Mouse (Mus musculus) intestine, embryonic 16.5 days (tissue): ENCODE results near the gene Nynrin. TPM values are rescaled to one million over a fixed set of nuclear protein-coding genes. Genes with fewer than 3 reads are reported as not detected.

ENCODE experiments used
- ATAC-seq: fragments of 200-750 bp; cut with Nextera tagmentation; 2 replicates; pipeline ENCODE4 v1.8.0; 2017; ENCODE audit warnings: moderate TSS enrichment, moderate library complexity
- H3K27ac ChIP-seq: fragments of 300-500 bp; sonication (generic); 2 replicates; pipeline ENCODE4 v1.5.1; 2014; ENCODE audit warnings: mild to moderate bottlenecking, low read length
- H3K27me3 ChIP-seq: fragments of 300-500 bp; sonication (generic); replicated peaks from 2 replicates; pipeline ENCODE4 v1.6.1; 2014; ENCODE audit warnings: low read length, control low read depth, mixed read lengths; ENCODE audit not compliant: control insufficient read depth, insufficient read depth
- H3K36me3 ChIP-seq: fragments of 300-500 bp; sonication (generic); 2 replicates; pipeline ENCODE4 v1.6.1; 2014; ENCODE audit warnings: low read length, control low read depth; ENCODE audit not compliant: control insufficient read depth, insufficient read depth
- H3K4me1 ChIP-seq: fragments of 300-500 bp; sonication (generic); 2 replicates; pipeline ENCODE4 v1.6.1; 2014; ENCODE audit warnings: low read length, control low read depth, mixed read lengths; ENCODE audit not compliant: control insufficient read depth, insufficient read depth
- H3K4me2 ChIP-seq: fragments of 300-500 bp; sonication (generic); 2 replicates; pipeline ENCODE4 v1.6.1; 2014; ENCODE audit warnings: low read depth, low read length, control low read depth
- H3K4me3 ChIP-seq: fragments of 300-500 bp; sonication (generic); 2 replicates; pipeline ENCODE4 v1.5.1; 2014; ENCODE audit warnings: mild to moderate bottlenecking, low read length
- H3K9ac ChIP-seq: fragments of 300-500 bp; sonication (generic); 2 replicates; pipeline ENCODE4 v1.6.1; 2014; ENCODE audit warnings: low read depth, low read length
- H3K9me3 ChIP-seq: fragments of 300-500 bp; sonication (generic); 2 replicates; pipeline ENCODE4 v1.6.1; 2016; ENCODE audit warnings: low read length, control low read depth; ENCODE audit not compliant: control insufficient read depth
- WGBS: fragments of 180-500 bp; shearing (Covaris S2); extraction: QIAGEN DNeasy Blood & Tissue Kit; methylation state at CpG from one replicate; pipeline ENCODE4 v1.1.7; 2014; 5-methylcytosine and 5-hydroxymethylcytosine counted together
- polyA plus RNA-seq: library from polyadenylated mRNA; unstranded; fragments of >200 nt; fragmentation: Nextera tagmentation; extraction: Ambion mirVana; gene quantifications from 2 replicates; pipeline ENCODE4 v1.2.1, GENCODE M21; 2015

Gene Nynrin
- polyA plus RNA-seq, 1 experiment from 2014 or later = 12.6 TPM

DNA sequence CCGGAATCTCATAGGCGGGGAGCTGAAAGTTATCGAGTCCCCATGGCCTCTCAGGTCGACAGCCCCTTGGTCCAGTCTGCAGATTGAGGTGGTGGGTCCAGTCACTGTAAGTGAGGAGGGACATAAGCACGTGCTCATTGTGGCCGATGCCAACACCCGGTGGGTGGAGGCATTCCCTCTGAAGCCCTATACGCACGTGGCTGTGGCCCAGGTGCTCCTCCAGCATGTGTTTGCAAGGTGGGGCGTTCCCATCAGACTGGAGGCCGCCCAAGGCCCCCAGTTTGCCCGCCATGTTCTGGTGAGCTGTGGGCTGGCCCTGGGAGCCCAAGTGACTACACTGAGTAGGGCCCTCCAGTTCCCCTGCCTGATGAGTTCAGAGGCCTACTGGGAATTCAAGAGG lies 18.2 kb downstream of the Nynrin start:
- 88% methylated on average over 12 of the region's 12 CpGs for WGBS
- Histone ChIP-seq H3K27me3 (no peaks in the 10 kb centered on the region), H3K9me3 (no peaks in the 10 kb centered on the region), H3K4me2 (no peak overlapping the region), H3K4me3 (no peak overlapping the region), H3K36me3 (peaks cover 32% of the 10 kb centered on the region), H3K27ac (no peak overlapping the region), H3K9ac (no peak overlapping the region), H3K4me1 (peaks cover 7% of the 10 kb centered on the region; the same call in 1 of the 2 replicates)
- no peak for ATAC-seq

DNA sequence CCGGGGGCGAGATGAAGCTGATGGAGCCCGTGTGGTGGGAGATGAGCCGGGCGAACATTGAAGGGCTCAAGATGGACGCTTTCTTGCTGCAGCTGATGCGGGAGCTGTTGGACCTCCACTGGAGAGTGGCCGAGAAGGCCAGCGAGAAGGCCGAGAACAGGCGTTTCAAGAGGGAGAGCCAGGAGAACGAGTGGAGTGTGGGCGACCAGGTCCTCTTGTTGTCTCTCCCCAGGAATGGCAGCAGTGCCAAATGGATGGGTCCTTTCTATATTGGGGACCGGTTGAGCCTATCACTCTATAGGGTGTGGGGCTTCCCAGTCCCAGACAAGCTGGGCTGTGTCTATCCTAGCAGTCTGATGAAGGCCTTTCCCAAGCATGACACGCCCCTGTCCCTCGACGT lies 18.7 kb downstream of the Nynrin start:
- Histone ChIP-seq H3K9me3 (no peaks in the 10 kb centered on the region), H3K4me2 (no peak overlapping the region), H3K36me3 (peaks cover 32% of the 10 kb centered on the region), H3K27me3 (no peaks in the 10 kb centered on the region), H3K4me3 (no peak overlapping the region), H3K27ac (no peak overlapping the region), H3K4me1 (peaks cover 7% of the 10 kb centered on the region; the same call in 1 of the 2 replicates), H3K9ac (no peak overlapping the region)
- ATAC-seq = 0 out of 2 replicates have a peak, but pooled peaks have one; percentile 29
- 89% methylated on average over 17 of the region's 17 CpGs for WGBS

DNA sequence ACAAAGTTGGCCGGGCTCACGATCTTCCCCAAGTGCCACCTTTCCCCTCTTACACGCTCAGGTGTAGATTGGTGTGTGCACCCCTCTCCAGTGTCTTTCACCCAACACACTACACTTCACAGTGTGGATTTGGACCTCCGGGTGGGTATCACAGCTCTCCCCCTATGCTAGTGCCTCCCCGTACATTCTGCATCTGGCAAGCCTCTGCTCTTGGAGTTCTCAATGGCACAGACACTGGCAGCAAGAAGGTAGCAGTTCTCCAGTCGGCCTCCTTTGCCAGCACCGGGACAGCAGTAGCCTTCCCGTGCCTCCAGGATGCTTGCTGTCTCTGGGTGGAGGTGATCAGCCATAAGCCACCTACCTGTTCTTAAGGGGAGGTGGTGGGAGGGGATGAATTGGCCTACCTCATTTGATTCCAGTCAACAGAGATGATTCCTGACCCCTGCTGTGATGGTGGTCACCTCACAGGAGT lies 19.5 kb downstream of the Nynrin start:
- H3K9ac ChIP-seq = no peak overlapping the region; the same call in 1 of the 2 replicates
- no peak overlapping the region for H3K4me3 ChIP-seq
- peaks cover 25% of the 10 kb centered on the region for H3K36me3 ChIP-seq
- H3K4me2 ChIP-seq = 0 out of 2 replicates have a peak overlapping the region, but pooled peaks have one; percentile 59
- no peak overlapping the region for H3K27ac ChIP-seq
- H3K27me3 ChIP-seq = no peaks in the 10 kb centered on the region
- WGBS = 87% methylated on average over 8 of the region's 8 CpGs
- no peaks in the 10 kb centered on the region for H3K9me3 ChIP-seq
- no peak for ATAC-seq
- peaks cover 10% of the 10 kb centered on the region; the same call in 1 of the 2 replicates for H3K4me1 ChIP-seq

DNA sequence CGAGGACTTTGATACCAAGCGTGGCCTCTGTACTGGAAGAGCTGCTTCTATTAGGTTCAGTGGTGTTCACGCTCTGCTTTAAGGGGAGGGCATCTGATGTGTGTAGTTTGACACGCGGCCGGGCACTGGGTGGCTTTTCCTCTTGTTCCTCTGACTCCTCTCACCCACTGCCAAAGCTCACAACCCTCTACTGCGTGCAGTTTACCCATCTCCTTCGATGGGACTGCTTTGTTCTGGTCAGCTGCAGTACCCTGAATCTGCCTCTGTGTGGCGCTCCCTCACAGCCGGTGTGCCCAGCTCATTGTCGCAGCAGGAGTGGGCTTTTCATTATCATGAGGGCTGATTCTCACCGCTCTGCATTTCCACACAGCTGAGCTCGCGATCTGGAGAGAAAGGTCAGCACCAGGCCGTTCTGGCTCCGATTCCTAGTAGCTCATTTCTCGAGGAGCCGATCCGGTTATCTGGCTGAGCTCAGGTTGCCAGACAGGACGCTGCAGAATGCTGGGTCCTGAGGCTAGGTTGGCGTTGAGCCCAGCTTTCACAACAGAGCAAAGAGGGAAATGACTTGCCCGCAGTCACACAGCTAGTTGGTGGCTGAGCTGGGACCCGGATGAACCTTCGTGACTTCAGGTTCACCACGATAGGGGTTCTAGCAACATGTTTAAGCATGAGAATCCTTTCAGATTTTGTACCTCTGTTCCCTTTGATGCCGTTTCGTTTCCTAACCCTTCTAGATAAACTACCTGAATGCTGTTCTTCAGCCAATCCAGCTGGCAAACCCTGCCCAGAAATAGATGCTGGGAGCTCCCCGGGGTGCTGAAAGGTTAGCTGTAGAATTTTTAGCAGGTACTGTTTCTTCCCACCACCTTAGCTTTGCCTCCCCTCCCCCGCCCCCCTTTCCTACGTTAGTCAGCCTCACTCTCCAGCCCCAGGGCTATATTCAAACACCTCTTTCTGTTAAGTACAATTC lies 20.2 kb downstream of the Nynrin start:
- 13% methylated on average over 30 of the region's 30 CpGs for WGBS
- H3K36me3 ChIP-seq = peaks cover 18% of the 10 kb centered on the region
- H3K4me1 ChIP-seq = peaks cover 13% of the 10 kb centered on the region; the same call in 1 of the 2 replicates
- H3K4me2 ChIP-seq = peak overlapping the region; percentile 59
- no peaks in the 10 kb centered on the region for H3K27me3 ChIP-seq
- H3K4me3 ChIP-seq = peak overlapping the region; percentile 34
- H3K9ac ChIP-seq = peak overlapping the region; percentile 57; the same call in 1 of the 2 replicates
- H3K9me3 ChIP-seq = no peaks in the 10 kb centered on the region
- peak; percentile 64 for ATAC-seq
- no peak overlapping the region for H3K27ac ChIP-seq

DNA sequence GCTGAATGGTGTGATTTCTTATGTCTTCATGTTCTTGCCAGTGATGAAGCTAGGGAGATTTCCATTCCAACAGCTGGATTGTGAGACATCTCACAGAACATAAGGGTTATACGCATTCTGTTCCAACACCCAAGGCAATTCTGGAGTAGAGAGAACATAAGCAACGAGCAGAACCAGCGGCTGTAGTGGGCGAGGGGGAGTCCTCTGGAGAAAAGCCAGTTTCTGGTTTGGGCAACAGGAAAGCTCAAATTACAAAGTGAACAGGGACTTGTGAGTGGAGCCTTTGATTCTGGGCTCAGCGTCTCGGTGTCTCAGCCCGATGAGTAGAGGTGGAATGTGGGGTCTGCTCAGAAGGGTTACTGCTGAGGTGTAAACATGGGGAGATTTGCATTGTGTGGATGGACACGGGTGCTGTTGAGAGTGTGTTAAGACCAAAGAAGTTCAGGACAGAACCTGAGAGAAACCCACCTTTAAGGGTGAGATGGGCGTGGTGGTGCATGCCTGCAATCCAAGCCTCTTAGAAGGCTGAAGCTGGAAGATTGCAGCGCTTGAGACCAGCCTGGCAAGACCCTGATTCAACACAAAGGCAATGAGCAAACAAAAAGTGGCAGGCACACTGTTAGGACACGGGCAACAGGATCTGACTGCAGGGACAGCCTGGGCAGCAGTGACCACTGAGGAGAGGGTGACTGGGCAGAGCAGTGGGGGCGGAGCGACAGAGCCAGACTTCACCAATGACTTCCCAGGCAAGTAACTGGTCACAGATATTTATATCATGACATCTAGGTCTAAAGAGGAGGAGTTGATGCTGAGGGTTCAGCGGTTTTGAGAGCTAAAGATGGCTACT lies 23.9 kb downstream of the Nynrin start:
- Histone ChIP-seq H3K4me1 (peaks cover 14% of the 10 kb centered on the region; the same call in 1 of the 2 replicates), H3K36me3 (no peaks in the 10 kb centered on the region), H3K4me3 (no peak overlapping the region), H3K27me3 (no peaks in the 10 kb centered on the region), H3K9me3 (no peaks in the 10 kb centered on the region), H3K9ac (no peak overlapping the region), H3K27ac (no peak overlapping the region), H3K4me2 (no peak overlapping the region)
- 15% methylated on average over 14 of the region's 14 CpGs for WGBS
- ATAC-seq = no peak

DNA sequence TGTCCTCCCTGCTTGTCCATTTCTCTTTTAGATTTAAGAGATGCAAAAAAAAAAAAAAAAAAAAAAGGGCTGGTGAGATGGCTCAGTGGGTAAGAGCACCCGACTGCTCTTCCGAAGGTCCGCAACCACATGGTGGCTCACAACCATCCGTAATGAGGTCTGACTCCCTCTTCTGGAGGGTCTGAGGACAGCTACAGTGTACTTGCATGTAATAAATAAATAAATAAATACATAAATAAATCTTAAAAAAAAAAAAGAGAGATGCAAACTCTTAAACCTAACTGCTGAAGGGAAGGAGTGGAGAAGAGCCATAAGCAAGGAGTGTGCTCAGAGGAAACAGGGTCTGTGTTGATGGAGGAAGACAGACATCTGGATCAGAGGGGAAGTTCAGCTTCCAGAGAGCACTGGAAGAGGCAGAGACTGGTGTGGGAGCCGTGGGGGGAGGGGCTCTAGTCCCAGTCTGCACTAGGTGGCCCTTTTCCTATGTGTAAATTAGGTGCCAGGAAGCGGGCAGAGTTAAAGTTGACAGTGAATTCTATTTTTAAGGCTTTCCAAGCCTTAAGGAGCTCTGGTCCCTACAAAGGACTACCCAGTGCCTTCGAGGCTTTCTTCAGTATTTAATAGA lies 24.6 kb downstream of the Nynrin start:
- 28% methylated on average over 7 of the region's 7 CpGs for WGBS
- H3K9me3 ChIP-seq = no peaks in the 10 kb centered on the region
- no peak overlapping the region for H3K4me2 ChIP-seq
- H3K36me3 ChIP-seq = no peaks in the 10 kb centered on the region
- no peak overlapping the region for H3K4me3 ChIP-seq
- no peak overlapping the region for H3K27ac ChIP-seq
- ATAC-seq = no peak
- H3K4me1 ChIP-seq = peaks cover 22% of the 10 kb centered on the region; the same call in 1 of the 2 replicates
- H3K9ac ChIP-seq = no peak overlapping the region
- no peaks in the 10 kb centered on the region for H3K27me3 ChIP-seq

DNA sequence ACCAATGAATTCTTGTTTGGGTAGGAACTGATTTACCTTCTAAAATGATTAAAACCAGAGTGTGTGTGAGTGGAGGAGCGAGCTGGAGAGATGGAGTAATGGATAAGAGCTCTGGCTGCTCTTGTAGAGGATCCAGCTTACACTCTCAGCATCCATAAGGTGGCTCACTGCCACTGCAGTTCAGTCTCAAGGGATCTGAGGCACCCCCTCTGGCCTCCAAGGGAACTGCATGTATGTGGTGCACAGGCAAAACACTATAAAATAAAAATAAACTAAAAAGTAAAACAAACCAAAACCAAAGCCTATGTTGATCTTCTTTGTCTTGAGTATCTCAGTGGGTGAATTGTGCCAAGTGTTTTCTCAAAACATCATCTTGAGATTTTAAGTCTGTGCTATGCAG lies 25.8 kb downstream of the Nynrin start:
- no peak overlapping the region for H3K27ac ChIP-seq
- H3K9me3 ChIP-seq = no peaks in the 10 kb centered on the region
- no peak overlapping the region for H3K4me2 ChIP-seq
- no peaks in the 10 kb centered on the region for H3K27me3 ChIP-seq
- no peak for ATAC-seq
- WGBS = 42% methylated on average over 1 of the region's 1 CpGs
- no peak overlapping the region for H3K4me3 ChIP-seq
- no peaks in the 10 kb centered on the region for H3K36me3 ChIP-seq
- H3K9ac ChIP-seq = no peak overlapping the region
- H3K4me1 ChIP-seq = peaks cover 24% of the 10 kb centered on the region

DNA sequence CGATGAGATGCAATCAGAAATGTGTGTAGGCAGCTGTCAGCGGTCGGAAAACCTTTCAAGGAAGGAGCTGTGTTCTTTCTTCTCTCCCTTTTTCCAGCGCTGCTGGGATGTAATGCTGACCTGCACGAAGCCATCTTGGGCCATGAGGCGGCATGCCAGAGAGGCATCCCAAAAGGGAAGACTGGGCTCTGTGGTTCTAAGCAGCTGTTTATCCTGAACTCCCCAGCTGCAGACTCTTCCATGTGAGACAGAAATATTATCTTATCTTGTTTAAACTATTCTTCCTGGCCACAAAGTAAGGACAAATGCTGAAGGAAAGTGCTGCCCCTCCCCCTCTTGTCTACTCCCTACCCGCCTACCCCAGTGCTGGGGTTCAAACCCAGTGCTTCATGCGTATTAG lies 27.2 kb downstream of the Nynrin start:
- Histone ChIP-seq H3K4me3 (no peak overlapping the region), H3K27ac (no peak overlapping the region), H3K9ac (no peak overlapping the region), H3K4me1 (peaks cover 25% of the 10 kb centered on the region), H3K36me3 (no peaks in the 10 kb centered on the region), H3K9me3 (no peaks in the 10 kb centered on the region), H3K4me2 (no peak overlapping the region), H3K27me3 (no peaks in the 10 kb centered on the region)
- 69% methylated on average over 8 of the region's 8 CpGs for WGBS
- no peak for ATAC-seq
